Mouse (Mus musculus) layer of hippocampus, postnatal 25 days (tissue): ENCODE results near the gene Dgke. TPM values are rescaled to one million over a fixed set of nuclear protein-coding genes. Genes with fewer than 3 reads are reported as not detected.
"Not testable (repeated sequence)": the region's sequence is repeated elsewhere in the genome, so short reads cannot be mapped to it uniquely, and the experiment has no call there.

Experiments
- DNase-seq, 2 experiments: peaks; one replicate each; pipeline ENCODE4 v3.0.0; 2022; ENCODE audit warnings: mixed read lengths in 2 of 2, low spot score in 1 of 2; ENCODE audit errors: extremely low spot score in 1 of 2
- total RNA-seq, 2 experiments: library from RNA; stranded (reverse); gene quantifications; 2 replicates each; pipeline ENCODE4 v1.2.3; 2021

Gene Dgke
- total RNA-seq, 2 experiments from 2014 or later, result 41.6 to 42.8 TPM

- no peak for DNase-seq
These were observed 60.2 kb downstream of the Dgke start for GRCm38 (mm10) chr11:89006404-89006803.

GRCm38 (mm10) chr11:89005473-89005872, 61.2 kb downstream of the Dgke start:
- DNase-seq, result no peak

- no peak for DNase-seq
These were observed 62.9 kb downstream of the Dgke start for GRCm38 (mm10) chr11:89003726-89004125.

- no peak for DNase-seq
These were observed 63.6 kb downstream of the Dgke start for GRCm38 (mm10) chr11:89003078-89003477.

- DNase-seq, result no peak
These were observed 64.0 kb downstream of the Dgke start for GRCm38 (mm10) chr11:89002621-89003020.

- no peak for DNase-seq
These were observed 64.6 kb downstream of the Dgke start for GRCm38 (mm10) chr11:89002068-89002467.

GRCm38 (mm10) chr11:89001569-89001968, 65.1 kb downstream of the Dgke start:
- DNase-seq, result no peak

GRCm38 (mm10) chr11:89000527-89000819, 66.2 kb downstream of the Dgke start:
- no peak for DNase-seq

- DNase-seq, result no peak
These were observed 66.7 kb downstream of the Dgke start for GRCm38 (mm10) chr11:88999723-89000526.

- peak; percentile 24 to 42 for DNase-seq
These were observed 67.5 kb downstream of the Dgke start, which contains the start of gene Trim25 for GRCm38 (mm10) chr11:88998974-88999722. Gene Trim25, plus strand, starts transcription at chr11:88999376.

- DNase-seq, result no peak
These were observed 68.2 kb downstream of the Dgke start for GRCm38 (mm10) chr11:88998406-88998805.

GRCm38 (mm10) chr11:88997343-88997742, 69.3 kb downstream of the Dgke start:
- DNase-seq, result not testable (repeated sequence)

GRCm38 (mm10) chr11:88996427-88996826, 70.2 kb downstream of the Dgke start:
- no peak for DNase-seq

GRCm38 (mm10) chr11:88995616-88996015, 71.0 kb downstream of the Dgke start:
- DNase-seq, result no peak

- DNase-seq, result no peak
These were observed 72.2 kb downstream of the Dgke start for GRCm38 (mm10) chr11:88994492-88994891.

GRCm38 (mm10) chr11:88993625-88994024, 73.0 kb downstream of the Dgke start:
- DNase-seq, result peak in 1 of 2 experiments; percentile 37

GRCm38 (mm10) chr11:88993186-88993585, 73.5 kb downstream of the Dgke start:
- DNase-seq, result no peak

GRCm38 (mm10) chr11:88989530-88989929, 77.1 kb downstream of the Dgke start:
- no peak for DNase-seq

- no peak for DNase-seq
These were observed 77.7 kb downstream of the Dgke start for GRCm38 (mm10) chr11:88988956-88989355.

GRCm38 (mm10) chr11:88986616-88987015, 80.0 kb downstream of the Dgke start:
- no peak for DNase-seq
